Mouse (Mus musculus) C2C12 (cell line): ENCODE measurements around the gene Atic. TPM values are rescaled to one million over a fixed set of nuclear protein-coding genes. Genes with fewer than 3 reads are reported as not detected.

Source experiments
- H3K27me3 ChIP-seq: one replicate; pipeline ENCODE4 v1.6.1; 2011; ENCODE audit not compliant: control insufficient read depth, insufficient read depth, insufficient read length
- H3K36me3 ChIP-seq: one replicate; pipeline ENCODE4 v1.6.1; 2011; ENCODE audit not compliant: control insufficient read depth, insufficient read depth
- H3K4me3 ChIP-seq: one replicate; pipeline ENCODE4 v1.5.1; 2011; ENCODE audit warnings: mild to moderate bottlenecking, control low read depth; ENCODE audit not compliant: poor library complexity, insufficient read depth, severe bottlenecking
- H3K79me2 ChIP-seq: one replicate; pipeline ENCODE4 v1.6.1; 2011; ENCODE audit not compliant: control insufficient read depth, insufficient read depth
- H3K79me3 ChIP-seq: one replicate; pipeline ENCODE4 v1.6.1; 2011; ENCODE audit warnings: low read depth, control low read depth
- H3ac ChIP-seq: one replicate; pipeline ENCODE3; 2011; ENCODE audit warnings: low read depth; ENCODE audit not compliant: control insufficient read depth, insufficient read length
- CEBPB ChIP-seq: IDR thresholded peaks from one replicate; pipeline ENCODE4 v1.6.1; 2011; ENCODE audit warnings: low read depth, mild to moderate bottlenecking, control low read depth, moderate library complexity
- CTCF ChIP-seq: IDR thresholded peaks from one replicate; pipeline ENCODE4 v1.5.1; 2011; ENCODE audit not compliant: control insufficient read depth, insufficient read depth, insufficient read length
- FOSL1 ChIP-seq: IDR thresholded peaks from one replicate; pipeline ENCODE4 v1.8.0; 2011; ENCODE audit warnings: mild to moderate bottlenecking, low read length; ENCODE audit not compliant: poor library complexity, insufficient read depth, severe bottlenecking
- MAX ChIP-seq: IDR thresholded peaks from one replicate; pipeline ENCODE4 v1.6.1; 2011; ENCODE audit warnings: mild to moderate bottlenecking, control low read depth
- MYOD1 ChIP-seq: IDR thresholded peaks from one replicate; pipeline ENCODE4 v1.6.1; 2011; ENCODE audit warnings: low read depth; ENCODE audit not compliant: control insufficient read depth, insufficient read length
- MYOG ChIP-seq: IDR thresholded peaks from one replicate; pipeline ENCODE4 v1.6.1; 2011; ENCODE audit not compliant: control insufficient read depth, insufficient read length; ENCODE audit errors: extremely low read depth
- USF1 ChIP-seq: IDR thresholded peaks from one replicate; pipeline ENCODE4 v1.6.1; 2011; ENCODE audit warnings: low read depth, mild to moderate bottlenecking, control low read depth, moderate library complexity
- polyA plus RNA-seq: library from polyadenylated mRNA; unstranded; fragments of >200 nt; fragmentation: generic; extraction: Trizol; gene quantifications from one replicate; pipeline ENCODE4 v1.2.1, GENCODE M21; 2012; ENCODE audit warnings: missing spikeins

Atic gene
- polyA plus RNA-seq, 1 experiment: 149 TPM

- no peaks in the 10 kb centered on the region for H3K27me3 ChIP-seq
- peaks cover 100% of the 10 kb centered on the region for H3K36me3 ChIP-seq
- TF ChIP-seq MYOD1 (no peak), USF1 (no peak), MYOG (no peak), CEBPB (no peak), MAX (no peak), CTCF (no peak), FOSL1 (no peak)
- no peak overlapping the region for H3ac ChIP-seq
- H3K79me3 ChIP-seq: peaks cover 2% of the 10 kb centered on the region
- no peaks in the 10 kb centered on the region for H3K79me2 ChIP-seq
- H3K4me3 ChIP-seq: no peak overlapping the region
Observed at GRCm38 (mm10) chr1:71614545-71615246, 57.7 kb downstream of the Atic start.

GRCm38 (mm10) chr1:71621526-71621925 is 64.6 kb downstream of the Atic start:
- TF ChIP-seq MYOG: no peak
- TF ChIP-seq MAX: no peak
- TF ChIP-seq CTCF: no peak
- no peak for TF ChIP-seq CEBPB
- no peak for TF ChIP-seq USF1
- no peak for TF ChIP-seq MYOD1
- no peak for TF ChIP-seq FOSL1
- Histone ChIP-seq H3K79me3 (no peaks in the 10 kb centered on the region), H3K79me2 (no peaks in the 10 kb centered on the region), H3K4me3 (no peak overlapping the region), H3K27me3 (no peaks in the 10 kb centered on the region), H3ac (no peak overlapping the region), H3K36me3 (peaks cover 100% of the 10 kb centered on the region)

GRCm38 (mm10) chr1:71623625-71624024 is 66.7 kb downstream of the Atic start:
- H3K79me3 ChIP-seq: no peaks in the 10 kb centered on the region
- no peaks in the 10 kb centered on the region for H3K79me2 ChIP-seq
- TF ChIP-seq FOSL1 (no peak), USF1 (no peak), MYOD1 (no peak), MYOG (no peak), MAX (no peak), CEBPB (no peak), CTCF (no peak)
- no peak overlapping the region for H3ac ChIP-seq
- no peaks in the 10 kb centered on the region for H3K27me3 ChIP-seq
- peaks cover 100% of the 10 kb centered on the region for H3K36me3 ChIP-seq
- no peak overlapping the region for H3K4me3 ChIP-seq

Other genes starting within 250 kb of the Atic start
- gene Abca12, start 142.2 kb upstream of the Atic start, polyA plus RNA-seq: not detected
- gene Fn1, start 96.0 kb downstream of the Atic start, polyA plus RNA-seq: 299 TPM